Mouse (Mus musculus): ENCODE results near the gene Reep3. TPM values are rescaled to one million over a fixed set of nuclear protein-coding genes. Genes with fewer than 3 reads are reported as not detected.

Gene Reep3
- total and polyA plus RNA-seq, 3 experiments: 0.01 TPM; not detected in 2

- Histone ChIP-seq H3K27me3 (ENCODE audit: control insufficient read depth in 1 of 2, insufficient read depth in 2 of 2, low read length in 2 of 2) (no peaks in the 10 kb centered on the region), H3K4me1 (ENCODE audit: control insufficient read depth in 1 of 2, insufficient read depth in 2 of 2, low read length in 2 of 2) (no peaks in the 10 kb centered on the region), H3K4me3 (ENCODE audit: control insufficient read depth in 1 of 2, insufficient read depth in 1 of 2, low read depth in 2 of 2, low read length in 2 of 2) (no peak overlapping the region), H3K9ac (ENCODE audit: control insufficient read depth, low read depth, low read length, poor library complexity, severe bottlenecking) (no peak overlapping the region), H3K79me2 (ENCODE audit: control insufficient read depth, insufficient read depth, low read length, poor library complexity) (no peaks in the 10 kb centered on the region), H3K27ac (ENCODE audit: control insufficient read depth, low read depth, low read length) (no peak overlapping the region), H3K9me3 (replicated peaks; ENCODE audit: insufficient read depth, low read length) (no peaks in the 10 kb centered on the region), H3K36me3 (ENCODE audit: control insufficient read depth in 1 of 2, insufficient read depth in 2 of 2, low read length in 2 of 2) (no peaks in the 10 kb centered on the region)
- no peak for DNase-seq (ENCODE audit: low read depth, low spot score)
- TF ChIP-seq E2F4 (IDR thresholded peaks at IDR 0.05; ENCODE audit: borderline replicate concordance, low read depth, low read length) (no peak), ELF1 (IDR thresholded peaks at IDR 0.05; ENCODE audit: low read depth, low read length) (no peak), ETS1 (IDR thresholded peaks at IDR 0.05; ENCODE audit: low read depth, low read length) (no peak), ZMIZ1 (IDR thresholded peaks at IDR 0.05; ENCODE audit: low read depth, low read length) (no peak), ZNF384 (IDR thresholded peaks at IDR 0.05; ENCODE audit: low read depth, low read length) (no peak), UBTF (IDR thresholded peaks at IDR 0.05; ENCODE audit: borderline replicate concordance, insufficient read depth, low read depth, low read length) (no peak), GATA1 (IDR thresholded peaks at IDR 0.05; ENCODE audit: low read depth, low read length) (no peak), CHD2 (IDR thresholded peaks at IDR 0.05; ENCODE audit: low read length) (no peak), ZC3H11A (IDR thresholded peaks at IDR 0.05; ENCODE audit: low read depth, low read length) (no peak), GABPA (IDR thresholded peaks at IDR 0.05; ENCODE audit: low read depth, low read length) (no peak), MAZ (IDR thresholded peaks at IDR 0.05; ENCODE audit: low read depth, low read length) (no peak)
Measured at GRCm38 (mm10) chr10:67116251-67116650, 19.5 kb upstream of the Reep3 start.

GRCm38 (mm10) chr10:67115666-67116091 is 18.9 kb upstream of the Reep3 start:
- Histone ChIP-seq H3K4me3 (ENCODE audit: control insufficient read depth in 1 of 2, insufficient read depth in 1 of 2, low read depth in 2 of 2, low read length in 2 of 2) (no peak overlapping the region), H3K9ac (ENCODE audit: control insufficient read depth, low read depth, low read length, poor library complexity, severe bottlenecking) (no peak overlapping the region), H3K27ac (ENCODE audit: control insufficient read depth, low read depth, low read length) (no peak overlapping the region), H3K9me3 (replicated peaks; ENCODE audit: insufficient read depth, low read length) (no peaks in the 10 kb centered on the region), H3K27me3 (ENCODE audit: control insufficient read depth in 1 of 2, insufficient read depth in 2 of 2, low read length in 2 of 2) (no peaks in the 10 kb centered on the region), H3K4me1 (ENCODE audit: control insufficient read depth in 1 of 2, insufficient read depth in 2 of 2, low read length in 2 of 2) (no peaks in the 10 kb centered on the region), H3K36me3 (ENCODE audit: control insufficient read depth in 1 of 2, insufficient read depth in 2 of 2, low read length in 2 of 2) (no peaks in the 10 kb centered on the region), H3K79me2 (ENCODE audit: control insufficient read depth, insufficient read depth, low read length, poor library complexity) (no peaks in the 10 kb centered on the region)
- TF ChIP-seq ZNF384 (IDR thresholded peaks at IDR 0.05; ENCODE audit: low read depth, low read length) (no peak), ZC3H11A (IDR thresholded peaks at IDR 0.05; ENCODE audit: low read depth, low read length) (no peak), NRF1 (IDR thresholded peaks at IDR 0.05; ENCODE audit: insufficient read depth, low read depth, low read length, poor library complexity, severe bottlenecking) (no peak), POLR2AphosphoS2 (IDR thresholded peaks at IDR 0.05; ENCODE audit: low read length) (no peak), MEF2A (IDR thresholded peaks at IDR 0.05; ENCODE audit: extremely low read depth, insufficient replicate concordance, low read depth, low read length, poor library complexity, severe bottlenecking) (no peak), CHD1 (IDR thresholded peaks at IDR 0.05; ENCODE audit: low read depth, low read length) (no peak), GATA1 (IDR thresholded peaks at IDR 0.05; ENCODE audit: low read depth, low read length) (no peak), SIN3A (IDR thresholded peaks at IDR 0.05; ENCODE audit: low read length) (no peak), MAZ (IDR thresholded peaks at IDR 0.05; ENCODE audit: low read depth, low read length) (no peak), KAT2A (conservative IDR thresholded peaks at IDR 0.05; ENCODE audit: low read depth, low read length) (no peak), ELF1 (IDR thresholded peaks at IDR 0.05; ENCODE audit: low read depth, low read length) (no peak), TBP (IDR thresholded peaks at IDR 0.05; ENCODE audit: low read depth, low read length) (no peak), CHD2 (IDR thresholded peaks at IDR 0.05; ENCODE audit: low read length) (no peak)
- DNase-seq (ENCODE audit: low read depth, low spot score): no peak
